Mouse (Mus musculus) liver, embryonic 14.5 days (tissue): ENCODE measurements at regions not wholly inside any gene's neighbourhood (a gene's known extent, or its start where the extent isn't known, plus 50 kb on each side); places are given as distances from the start of the nearest gene placed in this dataset.

Experiments used
- ATAC-seq: fragments of 200-750 bp; cut with Nextera tagmentation; 2 replicates; pipeline ENCODE4 v1.8.0; 2017; ENCODE audit warnings: moderate number of reproducible peaks, mild to moderate bottlenecking, moderate library complexity; ENCODE audit not compliant: insufficient read depth
- DNase-seq, 3 experiments: peaks; one replicate each; pipeline ENCODE4 v3.0.0-alpha.2; 2012 to 2013; ENCODE audit warnings: low read depth in 3 of 3, low spot score in 3 of 3
- H3K27ac ChIP-seq: fragments of 300-500 bp; sonication (generic); 2 replicates; pipeline ENCODE4 v1.5.1; 2014; ENCODE audit warnings: moderate library complexity, mild to moderate bottlenecking, control low read depth, inconsistent platforms
- H3K27me3 ChIP-seq: fragments of 300-500 bp; sonication (generic); 2 replicates; pipeline ENCODE4 v1.6.1; 2014; ENCODE audit warnings: mild to moderate bottlenecking, low read length, moderate library complexity; ENCODE audit not compliant: control insufficient read depth, insufficient read depth
- H3K36me3 ChIP-seq: fragments of 300-500 bp; sonication (generic); replicated peaks from 2 replicates; pipeline ENCODE4 v1.6.1; 2014; ENCODE audit warnings: low read depth; ENCODE audit not compliant: control insufficient read depth, insufficient read depth
- H3K4me1 ChIP-seq, 2 experiments: fragments of 200-500 bp in 1 of 2; fragments of 300-500 bp in 1 of 2; sonication (generic) in 1 of 2; replicated peaks; 2 replicates each; pipeline ENCODE4 v1.6.1; 2012 to 2014; ENCODE audit warnings: antibody characterized with exemption in 1 of 2, inconsistent platforms in 1 of 2, low read length in 1 of 2; ENCODE audit not compliant: control insufficient read depth in 2 of 2, insufficient read depth in 2 of 2
- H3K4me2 ChIP-seq: fragments of 300-500 bp; sonication (generic); 2 replicates; pipeline ENCODE4 v1.6.1; 2014; ENCODE audit warnings: low read depth, mild to moderate bottlenecking, control low read depth, moderate library complexity
- H3K4me3 ChIP-seq, 2 experiments: fragments of 200-500 bp in 1 of 2; fragments of 300-500 bp in 1 of 2; sonication (generic) in 1 of 2; 2 replicates each; pipeline ENCODE4 v1.5.1; 2012 to 2014; ENCODE audit warnings: low read depth in 2 of 2, low read length in 2 of 2, mild to moderate bottlenecking in 2 of 2, control low read depth in 1 of 2, inconsistent platforms in 1 of 2, moderate library complexity in 1 of 2; ENCODE audit not compliant: insufficient read depth in 1 of 2
- H3K9ac ChIP-seq: fragments of 300-500 bp; sonication (generic); replicated peaks from 2 replicates; pipeline ENCODE4 v1.6.1; 2014; ENCODE audit warnings: mild to moderate bottlenecking, control low read depth, moderate library complexity
- H3K9me3 ChIP-seq: fragments of 300-500 bp; sonication (generic); 2 replicates; pipeline ENCODE4 v1.6.1; 2016; ENCODE audit warnings: low read length, mixed read lengths; ENCODE audit not compliant: control insufficient read depth
- CTCF ChIP-seq: IDR thresholded peaks from 2 replicates; pipeline ENCODE4 v1.5.1; 2016; ENCODE audit warnings: antibody characterized with exemption, low read depth, control low read depth
- EP300 ChIP-seq: IDR thresholded peaks from 2 replicates; pipeline ENCODE4 v1.6.1; 2016; ENCODE audit warnings: antibody characterized with exemption, low read depth
- WGBS: fragments of 180-500 bp; shearing (Covaris S2); extraction: QIAGEN DNeasy Blood & Tissue Kit; methylation state at CpG from one replicate; pipeline ENCODE4 v1.1.7; 2014; ENCODE audit not compliant: insufficient replicate concordance; 5-methylcytosine and 5-hydroxymethylcytosine counted together

DNA sequence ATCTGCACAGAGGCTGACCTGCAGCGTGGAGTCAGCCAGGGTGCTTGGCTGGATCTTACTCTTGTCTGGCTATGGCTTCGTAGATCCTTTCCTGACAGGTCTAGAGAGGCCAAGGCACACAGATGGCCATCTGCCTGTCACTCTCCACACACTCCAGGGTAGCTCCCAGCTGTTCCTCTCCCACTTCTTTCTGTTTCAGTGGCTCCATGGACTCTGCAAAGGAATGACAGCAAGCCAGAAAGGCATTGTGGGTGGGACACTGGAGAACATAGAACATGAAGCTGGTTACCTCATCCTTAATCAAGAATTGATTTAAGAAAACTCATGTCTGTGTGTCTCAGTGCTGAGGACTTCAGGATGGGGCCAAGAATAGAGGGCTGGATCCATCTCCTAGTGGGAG is 403.9 kb downstream of the Rps24 start:
- ATAC-seq (no peak), DNase-seq (no peak)
- H3K36me3 ChIP-seq: no peaks in the 10 kb centered on the region
- no peaks in the 10 kb centered on the region for H3K4me1 ChIP-seq
- no peak overlapping the region for H3K4me3 ChIP-seq
- no peak overlapping the region for H3K27ac ChIP-seq
- H3K9me3 ChIP-seq: no peaks in the 10 kb centered on the region
- H3K9ac ChIP-seq: no peak overlapping the region
- 51% methylated on average over 2 of the region's 2 CpGs for WGBS
- no peaks in the 10 kb centered on the region for H3K27me3 ChIP-seq
- no peak for TF ChIP-seq CTCF
- no peak for TF ChIP-seq EP300
- H3K4me2 ChIP-seq: no peak overlapping the region

DNA sequence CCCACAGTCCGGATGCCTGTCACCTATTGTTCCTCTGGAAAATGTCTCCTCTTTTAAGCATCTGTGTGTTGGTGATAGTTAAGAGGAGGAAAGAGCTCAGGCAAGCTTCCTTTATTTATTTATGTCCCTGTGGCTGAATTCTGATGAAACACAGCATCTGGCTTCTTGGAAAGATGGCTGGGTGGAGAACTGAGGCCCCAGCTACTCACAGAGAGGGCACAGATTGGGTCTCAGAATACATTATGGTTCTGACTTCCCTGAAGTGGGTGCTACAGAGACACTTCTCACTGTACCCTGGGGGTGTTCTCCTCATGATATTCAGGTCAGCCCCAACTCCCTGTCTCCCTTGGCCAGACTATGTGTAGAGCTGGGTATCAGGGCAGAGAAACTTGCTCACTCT is 408.3 kb downstream of the Rps24 start:
- TF ChIP-seq EP300 (no peak), CTCF (no peak)
- 21% methylated on average over 1 of the region's 1 CpGs for WGBS
- no peak overlapping the region for H3K4me2 ChIP-seq

DNA sequence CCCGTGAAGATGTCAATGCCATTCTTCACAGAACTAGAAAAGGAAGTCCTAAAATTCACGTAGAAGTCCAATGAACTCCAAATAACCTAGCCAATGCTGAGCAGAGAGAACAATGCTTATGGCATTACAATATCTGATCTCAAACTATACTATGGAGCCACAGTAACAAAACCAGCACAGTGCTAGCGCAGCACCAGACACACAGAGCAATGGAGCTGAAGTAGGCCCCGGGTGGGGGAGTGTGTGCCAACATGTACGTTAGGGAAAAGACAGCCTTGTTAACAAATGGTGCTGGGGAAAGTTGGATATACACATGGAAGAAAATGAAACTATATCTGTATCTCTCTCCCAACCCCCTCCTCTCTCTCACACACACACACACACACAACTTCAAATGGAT is 409.8 kb downstream of the Rps24 start:
- Histone ChIP-seq H3K27me3 (no peaks in the 10 kb centered on the region), H3K4me3 (no peak overlapping the region), H3K9ac (no peak overlapping the region), H3K9me3 (no peaks in the 10 kb centered on the region), H3K4me2 (no peak overlapping the region), H3K27ac (no peak overlapping the region), H3K36me3 (no peaks in the 10 kb centered on the region), H3K4me1 (0 out of 4 replicates have a peak, but pooled peaks cover 0 to 2% of the 10 kb centered on the region in 2 experiments)
- DNase-seq (no peak), ATAC-seq (no peak)
- TF ChIP-seq EP300 (no peak), CTCF (no peak)
- 67% methylated on average over 5 of the region's 5 CpGs for WGBS

More for the DNA sequence above, 408.3 kb downstream of the Rps24 start:
- Histone ChIP-seq H3K9ac (no peak overlapping the region), H3K36me3 (no peaks in the 10 kb centered on the region), H3K4me3 (no peak overlapping the region), H3K27me3 (no peaks in the 10 kb centered on the region), H3K4me1 (no peaks in the 10 kb centered on the region), H3K27ac (no peak overlapping the region), H3K9me3 (no peaks in the 10 kb centered on the region)
- ATAC-seq (no peak), DNase-seq (no peak)

DNA sequence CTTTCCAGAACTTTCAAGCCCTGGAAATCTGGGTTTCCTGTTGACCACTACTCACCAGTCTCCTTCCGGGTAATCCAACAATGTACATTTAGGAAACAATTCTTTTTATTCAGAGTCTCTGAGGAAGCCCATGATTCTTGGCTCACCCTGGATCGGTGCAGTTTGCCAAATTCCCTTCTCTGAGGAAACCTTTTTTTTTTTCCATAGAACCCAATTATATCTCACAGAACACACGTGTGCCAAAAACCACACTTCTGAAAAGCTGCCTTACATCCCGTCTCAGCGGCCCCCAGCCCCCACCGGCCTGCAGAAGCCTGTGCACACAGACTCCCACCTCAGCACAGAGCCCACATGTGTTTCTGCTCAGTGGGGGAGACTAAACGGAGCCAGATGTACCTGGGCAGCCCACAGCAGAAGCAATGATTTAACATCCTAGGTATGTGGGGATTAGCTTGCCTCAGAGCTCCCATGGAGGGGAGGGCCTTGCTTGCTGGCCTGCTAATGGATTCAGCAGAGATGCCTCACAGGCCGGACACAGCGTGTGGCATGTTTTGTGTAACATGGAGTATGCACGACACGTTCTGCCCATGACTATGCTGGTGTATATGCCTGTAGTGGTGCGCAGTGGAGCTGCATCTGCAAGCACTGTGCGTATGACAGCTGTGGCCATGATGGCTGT is 413.7 kb downstream of the Rps24 start:
- TF ChIP-seq CTCF: no peak
- TF ChIP-seq EP300: no peak
- Histone ChIP-seq H3K4me1 (0 out of 4 replicates have a peak, but pooled peaks cover 0 to 2% of the 10 kb centered on the region in 2 experiments), H3K27ac (no peak overlapping the region), H3K9ac (no peak overlapping the region), H3K27me3 (no peaks in the 10 kb centered on the region), H3K36me3 (no peaks in the 10 kb centered on the region), H3K9me3 (no peaks in the 10 kb centered on the region), H3K4me2 (no peak overlapping the region), H3K4me3 (no peak overlapping the region)
- DNase-seq: no peak
- no peak for ATAC-seq
- 59% methylated on average over 13 of the region's 13 CpGs for WGBS

DNA sequence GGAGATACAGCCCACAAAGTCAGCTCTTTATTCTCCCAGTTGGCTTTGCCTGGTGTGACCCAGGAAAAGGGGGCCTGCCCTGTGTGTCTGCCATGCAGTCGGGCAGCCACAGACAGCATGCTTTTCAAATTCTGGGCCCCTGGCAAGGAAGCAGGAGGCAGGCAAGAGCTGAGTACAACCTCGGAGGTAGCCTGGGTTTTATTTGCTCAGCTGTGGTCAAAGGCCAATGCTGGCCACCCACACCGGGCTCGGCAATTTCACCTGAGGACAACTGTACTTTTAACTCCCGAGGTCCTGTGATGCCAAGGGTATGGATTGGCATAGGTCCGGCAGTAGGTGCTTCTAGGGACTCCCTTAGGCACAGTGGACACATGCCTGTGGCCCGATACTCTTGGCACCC is 414.8 kb downstream of the Rps24 start:
- H3K36me3 ChIP-seq: no peaks in the 10 kb centered on the region
- no peak overlapping the region for H3K4me2 ChIP-seq
- TF ChIP-seq CTCF (no peak), EP300 (no peak)
- whole genome bisulfite sequencing: 39% methylated on average over 7 of the region's 7 CpGs
- H3K27me3 ChIP-seq: no peaks in the 10 kb centered on the region
- ATAC-seq (no peak), DNase-seq (no peak)
- H3K4me1 ChIP-seq: 0 out of 4 replicates have a peak, but pooled peaks cover 0 to 2% of the 10 kb centered on the region in 2 experiments
- no peak overlapping the region for H3K4me3 ChIP-seq
- no peak overlapping the region for H3K9ac ChIP-seq
- no peak overlapping the region for H3K27ac ChIP-seq
- H3K9me3 ChIP-seq: no peaks in the 10 kb centered on the region
